9 mouse cellular contexts compared by ENCODE assay signal in genomic region chr9:31387206-31387605, GRCm38 (mm10). TPM values are rescaled to one million over a fixed set of nuclear protein-coding genes. Genes with fewer than 3 reads are reported as not detected.
DNase-seq lines count a peak whose midpoint lies in the region; ATAC-seq lines count a peak whose summit lies in the region.
"Had no signal": no experiment of that assay in that cellular context is flagged by ENCODE, and none has a peak within 500 bp of the region (broad histone marks: within the 10 kb centered on the region; RNA-seq: fewer than 3 reads in every experiment).

No protein-coding gene starts in this region.

- peak overlapping the region; percentile 81 for H3K4me3 ChIP-seq in heart, embryonic 13.5 days
- H3K4me3 ChIP-seq in brown adipose tissue, adult 24 weeks (ENCODE audit: insufficient read depth, low read depth, low read length) = peak overlapping the region; percentile 2; the same call in 1 of the 2 replicates
- peak overlapping the region; percentile 85 for H3K4me3 ChIP-seq in hindbrain, embryonic 13.5 days
- H3K4me3 ChIP-seq in midbrain, embryonic 11.5 days (ENCODE audit: low read depth, low read length) = no peak overlapping the region

- H3K9me3 ChIP-seq in heart, embryonic 13.5 days = no peaks in the 10 kb centered on the region
- H3K9me3 ChIP-seq in hindbrain, embryonic 13.5 days = no peaks in the 10 kb centered on the region
- H3K9me3 ChIP-seq in midbrain, embryonic 11.5 days (ENCODE audit: control insufficient read depth, low read length) = no peaks in the 10 kb centered on the region

- H3K27me3 ChIP-seq in heart, embryonic 13.5 days (replicated peaks) = no peaks in the 10 kb centered on the region
- no peaks in the 10 kb centered on the region for H3K27me3 ChIP-seq in hindbrain, embryonic 13.5 days
- no peaks in the 10 kb centered on the region for H3K27me3 ChIP-seq in midbrain, embryonic 11.5 days (ENCODE audit: control insufficient read depth, insufficient read depth, low read length)

- peaks cover 36% of the 10 kb centered on the region for H3K36me3 ChIP-seq in heart, embryonic 13.5 days
- H3K36me3 ChIP-seq in hindbrain, embryonic 13.5 days = peaks cover 27% of the 10 kb centered on the region
- H3K36me3 ChIP-seq in midbrain, embryonic 11.5 days (ENCODE audit: control insufficient read depth, insufficient read depth, low read length) = peaks cover 2% of the 10 kb centered on the region

- ATAC-seq in heart, embryonic 13.5 days (ENCODE audit: extremely low read depth, insufficient number of reproducible peaks, low FRiP score, low TSS enrichment) = no peak
- ATAC-seq in hindbrain, embryonic 13.5 days (ENCODE audit: low FRiP score) = no peak
- ATAC-seq in midbrain, embryonic 11.5 days (ENCODE audit: low FRiP score) = no peak

- intact Hi-C loops in heart, postnatal 36 days (cut with DNase I) = no loop called here

- H3K9ac ChIP-seq in heart, embryonic 13.5 days = peak overlapping the region; percentile 94; the same call in 1 of the 2 replicates
- peak overlapping the region; percentile 87; the same call in 1 of the 2 replicates for H3K9ac ChIP-seq in hindbrain, embryonic 13.5 days
- no peak overlapping the region for H3K9ac ChIP-seq in midbrain, embryonic 11.5 days (ENCODE audit: low read length)

- no peak for DNase-seq in heart, postnatal 36 days
- DNase-seq in midbrain, embryonic 11.5 days (ENCODE audit: low spot score, missing footprints) = no peak
- DNase-seq in thymus, postnatal 0 days (ENCODE audit: low spot score) = no peak
- no peak for DNase-seq in urinary bladder, postnatal 10 days (ENCODE audit: low spot score)
- no peak for DNase-seq in urinary bladder, postnatal 14 days (ENCODE audit: low spot score)

- H3K4me1 ChIP-seq in heart, embryonic 13.5 days = peaks cover 17% of the 10 kb centered on the region
- H3K4me1 ChIP-seq in brown adipose tissue, adult 24 weeks (ENCODE audit: control insufficient read depth, insufficient read depth, insufficient read length, low read length) = peaks cover 3% of the 10 kb centered on the region; the same call in 1 of the 2 replicates
- peaks cover 28% of the 10 kb centered on the region for H3K4me1 ChIP-seq in hindbrain, embryonic 13.5 days (replicated peaks)
- H3K4me1 ChIP-seq in midbrain, embryonic 11.5 days (ENCODE audit: control insufficient read depth, insufficient read depth, low read length) = peaks cover 10% of the 10 kb centered on the region

- H3K4me2 ChIP-seq in heart, embryonic 13.5 days = peak overlapping the region; percentile 82
- peak overlapping the region; percentile 74 for H3K4me2 ChIP-seq in hindbrain, embryonic 13.5 days
- H3K4me2 ChIP-seq in midbrain, embryonic 11.5 days = peak overlapping the region; percentile 67; the same call in 1 of the 2 replicates

- H3K27ac ChIP-seq in heart, embryonic 13.5 days (replicated peaks) = no peak overlapping the region
- H3K27ac ChIP-seq in brown adipose tissue, adult 24 weeks (replicated peaks; ENCODE audit: low read depth, low read length) = no peak overlapping the region
- no peak overlapping the region for H3K27ac ChIP-seq in hindbrain, embryonic 13.5 days
- no peak overlapping the region for H3K27ac ChIP-seq in midbrain, embryonic 11.5 days (ENCODE audit: low read depth, low read length)
- H3K27ac ChIP-seq: macrophage had no signal

- WGBS in heart, embryonic 13.5 days = 80% methylated on average over 5 of the region's 5 CpGs
- WGBS in hindbrain, embryonic 13.5 days = 91% methylated on average over 5 of the region's 5 CpGs
- WGBS in midbrain, embryonic 11.5 days = 94% methylated on average over 5 of the region's 5 CpGs

RNA-seq across cellular contexts. Expression of gene Nfrkb, which starts 1.2 kb away (rescaled TPM):
- 12.3 and 13.6 TPM in 2 replicates for polyA plus RNA-seq in heart, embryonic 13.5 days (2015; fragmentation: Nextera tagmentation; extraction: Ambion mirVana)
- 1 to 10 TPM; 9.4 to 9.5 TPM for total RNA-seq in heart, postnatal 36 days (2021)
- 4.2 and 6.8 TPM in 2 replicates for polyA plus RNA-seq in brown adipose tissue, adult 24 weeks (2012; ENCODE audit: insufficient read depth, insufficient read length, missing spikeins)
- 26.9 and 28.3 TPM in 2 replicates for polyA plus RNA-seq in hindbrain, embryonic 13.5 days (2015; fragmentation: Nextera tagmentation; extraction: Ambion mirVana)
- 19.3 and 19.8 TPM in 2 replicates for polyA plus RNA-seq in midbrain, embryonic 11.5 days (2014; fragmentation: Nextera tagmentation; extraction: Ambion mirVana)
- polyA plus RNA-seq in thymus, postnatal 0 days (2015; fragmentation: Nextera tagmentation; extraction: Ambion mirVana) = 27.4 and 32.9 TPM in 2 replicates
